Mouse (Mus musculus): ENCODE measurements around the gene Tmem38b.

The Tmem38b gene

DNA sequence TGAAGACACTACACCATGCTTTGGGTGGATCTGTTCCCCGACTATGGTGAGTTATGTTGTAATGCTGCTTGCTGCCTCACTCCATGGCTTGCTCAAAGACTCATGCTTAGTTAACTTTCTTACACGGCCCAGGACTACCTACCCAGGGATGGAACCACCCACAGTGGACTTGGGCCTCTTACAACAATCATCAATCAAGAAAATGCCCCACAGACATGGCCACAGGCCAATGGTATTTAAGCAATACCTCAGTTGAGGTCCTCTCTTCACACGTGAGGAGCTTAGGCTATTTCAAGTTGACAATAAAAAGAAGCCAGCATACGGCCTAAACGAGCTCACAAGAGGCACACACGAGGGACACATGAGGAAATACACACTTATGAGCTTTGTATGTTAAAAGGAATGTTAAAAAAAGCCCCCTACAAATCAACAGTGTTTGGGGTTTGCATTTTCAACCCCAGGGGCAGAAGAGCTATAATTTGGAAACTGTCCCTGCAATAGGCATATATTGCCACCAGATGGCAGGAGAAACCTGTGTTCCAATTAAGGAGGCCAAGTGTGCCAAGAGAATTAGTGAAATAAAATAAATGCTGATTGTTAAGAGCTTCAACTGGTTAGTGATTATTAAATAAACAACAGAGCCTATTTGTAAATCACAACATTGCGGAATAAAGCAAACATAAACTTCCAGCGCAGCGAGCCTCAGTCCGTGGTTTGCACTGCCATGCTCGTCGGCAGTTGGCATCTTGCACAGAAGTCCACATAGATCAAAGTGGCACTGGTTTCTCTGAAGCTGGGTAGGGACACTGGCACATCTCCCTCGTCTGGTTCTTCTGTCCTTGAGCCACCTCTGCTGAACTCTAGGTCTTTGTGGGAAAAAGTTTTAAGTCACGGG, 58.8 kb downstream of the Tmem38b start:
- peak in 1 of 2 experiments; percentile 46 for DNase-seq (ENCODE audit: low spot score in 2 of 2)

DNA sequence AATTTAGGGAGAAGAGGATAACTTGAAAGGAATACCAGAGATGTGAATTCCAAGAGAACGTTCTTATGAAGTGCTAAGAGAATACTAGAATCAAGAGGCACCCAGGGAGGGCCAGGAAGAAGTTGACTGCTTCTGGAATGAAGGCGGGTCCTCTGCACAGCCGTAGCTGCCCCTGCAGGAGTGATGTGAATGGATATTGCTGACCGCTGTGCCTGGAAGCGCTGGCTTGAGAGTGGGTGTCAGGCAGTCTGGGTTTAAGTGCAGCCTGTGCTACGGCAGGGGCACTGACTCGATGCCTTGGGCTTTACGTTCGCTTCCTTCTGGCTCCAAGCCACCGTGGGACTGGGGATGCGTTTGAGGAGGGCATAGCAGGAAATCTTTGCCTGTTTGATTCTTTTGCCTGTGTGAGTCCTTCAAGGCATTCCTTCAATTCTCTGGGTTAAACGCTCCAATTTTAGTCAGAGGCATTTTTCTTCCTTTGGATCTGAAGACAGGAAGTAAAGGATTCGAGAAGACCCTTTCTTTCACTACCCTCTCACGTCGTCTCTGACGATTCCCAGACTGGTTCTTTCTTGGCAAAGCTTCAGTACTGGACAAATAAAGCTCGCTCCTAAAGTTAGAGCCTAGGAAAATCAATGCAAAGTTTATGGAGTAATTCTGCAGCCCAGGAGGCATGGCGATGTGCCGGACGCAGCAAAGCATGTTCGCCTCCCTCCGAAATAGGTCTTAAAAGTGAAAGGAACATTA, 60.7 kb downstream of the Tmem38b start:
- no peak for DNase-seq (ENCODE audit: low spot score in 2 of 2)

DNA sequence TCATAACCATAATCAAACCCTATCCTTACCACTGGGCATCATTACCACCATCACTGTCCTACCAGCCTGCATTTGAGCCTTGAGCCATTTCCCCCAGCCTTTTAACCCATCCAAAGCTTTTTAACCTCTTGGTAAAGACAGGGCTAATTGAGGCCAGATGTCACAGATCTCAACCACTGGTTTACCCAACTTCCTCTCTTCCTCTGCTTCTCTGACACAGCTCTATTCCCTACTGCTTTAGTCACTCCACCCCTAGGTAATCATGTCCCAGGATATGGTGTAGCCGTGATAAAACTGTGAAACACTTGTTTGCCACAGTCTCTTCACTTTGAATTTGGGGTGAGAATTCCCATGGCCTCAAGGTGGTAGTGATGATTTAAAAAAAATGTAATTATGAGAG, 69.5 kb downstream of the Tmem38b start:
- no peak for DNase-seq (ENCODE audit: low spot score in 2 of 2)

DNA sequence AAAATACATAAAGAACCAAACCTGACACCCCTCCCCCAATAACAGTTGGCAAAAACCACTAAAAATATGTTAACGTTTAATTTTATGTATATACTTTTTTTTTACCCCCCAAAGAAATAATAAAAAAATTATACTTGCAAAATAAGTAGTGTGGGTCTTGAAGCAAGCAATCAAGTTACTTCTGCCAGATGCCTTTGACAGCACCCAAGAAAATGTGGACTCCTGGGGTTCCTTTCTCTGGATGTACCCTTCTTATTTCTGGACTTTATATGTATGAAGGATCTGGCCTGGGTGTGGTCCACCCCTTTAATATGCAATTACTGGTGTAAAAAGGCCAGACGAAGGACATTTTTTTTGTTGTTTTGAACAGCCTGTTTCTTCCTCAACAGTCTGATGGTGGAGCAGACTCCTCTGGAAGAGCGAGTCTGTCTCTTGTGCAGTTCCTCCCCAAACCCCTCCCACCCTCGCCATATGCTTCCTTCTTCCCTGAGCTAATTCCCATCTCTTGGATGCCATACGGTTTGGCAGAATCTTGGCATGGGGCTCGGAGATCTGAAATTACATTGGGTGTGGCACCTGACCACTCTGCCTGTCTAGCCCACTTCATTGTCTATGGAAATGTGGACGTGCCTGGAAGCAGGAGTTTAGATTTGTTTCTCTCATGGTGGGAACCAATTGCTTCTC, 70.4 kb downstream of the Tmem38b start:
- DNase-seq (ENCODE audit: low spot score in 2 of 2), result no peak

DNA sequence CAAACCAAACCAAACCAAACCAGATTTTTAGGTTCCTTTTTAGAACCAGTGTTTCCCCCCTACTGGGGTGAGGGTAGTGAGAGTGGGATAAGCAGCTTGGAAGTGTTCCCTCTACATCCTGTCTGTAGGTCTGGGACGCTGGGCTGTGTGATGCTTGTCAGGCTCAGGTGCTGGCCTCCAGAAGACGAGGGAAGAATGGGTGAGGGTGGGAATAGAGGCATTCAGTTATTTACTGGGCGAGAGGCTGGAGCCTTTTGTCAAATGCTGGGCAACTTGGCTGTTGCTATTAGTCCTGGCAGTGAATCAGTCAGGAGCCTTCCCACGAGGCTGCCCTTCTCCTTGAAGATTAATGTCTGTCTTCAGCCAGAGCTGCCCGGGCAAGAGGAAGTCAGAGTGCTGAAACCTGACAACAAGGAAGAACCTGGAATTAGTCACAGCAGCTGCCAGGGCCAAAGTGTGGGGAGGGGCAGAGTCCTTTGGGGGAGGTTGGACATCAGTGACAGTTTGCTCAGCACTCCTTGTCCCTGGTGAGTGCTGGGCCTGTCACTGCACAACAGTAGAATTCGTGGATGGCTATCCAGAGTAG, 74.6 kb downstream of the Tmem38b start:
- DNase-seq (ENCODE audit: low spot score in 2 of 2), result no peak

DNA sequence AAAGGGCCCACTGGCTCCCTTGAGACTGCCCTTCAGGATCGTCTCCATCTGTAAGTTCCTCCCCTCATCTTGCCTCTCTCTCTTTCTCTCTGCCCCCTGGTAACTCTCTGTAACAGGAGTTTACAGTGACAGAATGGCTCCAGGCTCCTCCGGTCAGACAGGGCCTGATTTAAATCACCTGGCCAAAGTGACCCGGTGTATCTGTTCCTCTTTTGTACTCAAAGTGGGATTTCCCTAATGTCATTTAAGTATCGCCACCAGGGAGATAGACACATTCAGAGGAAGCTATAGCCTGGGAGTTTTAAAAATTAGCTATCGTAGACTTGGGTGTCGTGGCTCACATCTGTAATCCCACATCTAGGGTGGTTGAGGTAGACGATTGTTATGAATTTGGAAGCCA, 78.5 kb downstream of the Tmem38b start:
- DNase-seq (ENCODE audit: low spot score in 2 of 2), result no peak

DNA sequence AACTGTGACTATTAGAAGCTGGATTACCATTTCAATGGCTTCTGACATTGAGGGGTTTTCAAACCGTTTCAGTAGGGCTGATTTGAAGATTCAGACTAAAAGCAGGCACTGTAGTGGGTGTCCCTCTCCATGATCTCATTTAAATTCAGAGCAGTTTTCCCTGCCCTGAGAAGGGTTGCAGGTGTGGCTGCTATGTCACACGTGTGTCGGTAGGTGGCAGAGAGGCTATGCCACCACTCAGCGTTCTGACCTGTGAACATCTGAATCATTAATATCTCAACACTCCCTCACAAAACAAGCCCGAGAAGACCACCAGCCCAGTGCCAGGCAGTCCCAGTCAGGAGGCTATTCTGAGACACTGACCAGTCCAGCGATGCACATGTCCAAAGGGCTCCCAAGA, 79.7 kb downstream of the Tmem38b start:
- no peak for DNase-seq (ENCODE audit: low spot score in 2 of 2)

DNA sequence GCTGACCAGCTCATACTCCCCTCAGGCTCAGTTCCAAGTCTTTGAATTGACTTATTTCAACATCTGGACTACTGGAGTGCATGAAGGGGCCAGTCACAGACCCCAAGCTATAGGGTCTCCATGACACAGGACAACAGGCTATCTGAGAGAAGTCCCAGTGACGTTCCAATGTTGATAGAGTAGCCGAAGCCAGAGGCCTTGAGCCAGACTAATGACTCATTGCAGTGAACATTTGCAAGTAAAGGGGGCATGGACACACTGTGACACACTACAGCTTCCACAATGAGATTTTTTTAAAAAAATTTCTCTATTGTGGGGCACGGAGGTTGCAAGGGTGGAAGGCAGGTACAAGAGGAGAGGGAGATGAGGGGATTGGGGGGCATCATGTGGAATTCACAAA, 81.2 kb downstream of the Tmem38b start:
- DNase-seq (ENCODE audit: low spot score in 2 of 2), result no peak

Data from frontal cortex, postnatal 10 days (tissue).